In the genomic region with DNA sequence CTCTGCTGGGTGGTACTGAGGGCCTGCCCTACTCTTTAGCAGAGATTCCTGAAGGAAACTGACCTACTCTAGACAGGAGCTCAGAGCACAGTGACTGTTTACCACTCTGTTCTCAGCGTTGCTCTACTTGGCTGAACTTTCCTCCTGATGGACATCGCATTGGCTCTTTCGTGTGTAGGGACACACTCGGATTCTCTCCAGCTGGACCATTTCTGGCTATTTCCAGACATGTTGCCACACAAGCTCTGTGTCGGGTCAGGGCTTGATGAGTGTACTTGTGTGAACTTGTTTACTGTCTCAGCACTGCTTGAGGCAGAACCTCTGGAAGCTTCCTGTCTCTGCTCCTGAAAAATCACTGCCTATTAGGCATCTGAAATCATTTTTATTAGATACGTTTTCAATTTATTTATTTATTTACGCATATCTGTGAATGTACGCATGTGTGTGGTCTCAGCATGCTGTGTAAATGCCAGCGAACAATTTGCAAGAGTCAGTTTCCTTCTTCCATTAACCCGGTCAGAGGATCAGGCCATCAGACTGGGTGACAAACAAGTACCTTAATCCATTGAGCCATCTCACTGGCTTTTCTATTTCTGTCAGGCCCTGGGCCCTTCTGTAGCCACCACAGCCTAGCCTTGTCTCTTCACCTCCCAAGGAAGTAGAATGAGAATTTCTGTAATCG, we compare ENCODE assay signal across 9 mouse cellular contexts.
DNase-seq lines count a peak whose midpoint lies in the region; ATAC-seq and TF ChIP-seq lines count a peak whose summit lies in the region.
"Had no signal": no experiment of that assay in that cellular context is flagged by ENCODE, and none has a peak within 500 bp of the region (broad histone marks: within the 10 kb centered on the region; RNA-seq: fewer than 3 reads in every experiment).

No protein-coding gene starts in this region.

- no peak overlapping the region for H3K4me3 ChIP-seq in stomach, postnatal 0 days (ENCODE audit: low read depth, low read length)
- H3K4me3 ChIP-seq in hindbrain, embryonic 11.5 days (ENCODE audit: low read depth, low read length): no peak overlapping the region
- H3K4me3 ChIP-seq in midbrain, embryonic 15.5 days: no peak overlapping the region
- H3K4me3 ChIP-seq in midbrain, embryonic 13.5 days (replicated peaks): no peak overlapping the region

- peak overlapping the region; percentile 36; the same call in 1 of the 2 replicates for H3K27ac ChIP-seq in stomach, postnatal 0 days (replicated peaks)
- H3K27ac ChIP-seq in hindbrain, embryonic 11.5 days (ENCODE audit: low read depth, low read length): no peak overlapping the region
- no peak overlapping the region for H3K27ac ChIP-seq in midbrain, embryonic 15.5 days
- H3K27ac ChIP-seq in midbrain, embryonic 13.5 days: no peak overlapping the region

- intact Hi-C loops in heart, postnatal 36 days (cut with DNase I): no loop called here

- H3K4me2 ChIP-seq in stomach, postnatal 0 days (replicated peaks; ENCODE audit: low read depth): no peak overlapping the region
- H3K4me2 ChIP-seq in hindbrain, embryonic 11.5 days (replicated peaks; ENCODE audit: low read depth, low read length): no peak overlapping the region
- no peak overlapping the region for H3K4me2 ChIP-seq in midbrain, embryonic 15.5 days
- H3K4me2 ChIP-seq in midbrain, embryonic 13.5 days (replicated peaks): no peak overlapping the region

- no peak overlapping the region for H3K9ac ChIP-seq in stomach, postnatal 0 days (ENCODE audit: low read length)
- H3K9ac ChIP-seq in hindbrain, embryonic 11.5 days (ENCODE audit: low read depth, low read length): no peak overlapping the region
- no peak overlapping the region for H3K9ac ChIP-seq in midbrain, embryonic 15.5 days
- no peak overlapping the region for H3K9ac ChIP-seq in midbrain, embryonic 13.5 days (replicated peaks)

- no peak for TF ChIP-seq CTCF in stomach, postnatal 0 days (IDR thresholded peaks at IDR 0.05; ENCODE audit: low read depth)

- peak; percentile 77 for DNase-seq in urinary bladder, postnatal 14 days (ENCODE audit: low spot score)
- DNase-seq in urinary bladder, adult 2 months (ENCODE audit: low spot score): no peak
- peak; percentile 30 to 35 for DNase-seq in heart, postnatal 36 days
- peak; percentile 35 to 66 for DNase-seq in kidney, postnatal 4 days
- no peak for DNase-seq in stomach, postnatal 0 days (ENCODE audit: low spot score)
- no peak for DNase-seq in hindbrain, embryonic 11.5 days (ENCODE audit: low spot score)

- no peaks in the 10 kb centered on the region for H3K36me3 ChIP-seq in stomach, postnatal 0 days (ENCODE audit: control insufficient read depth, insufficient read depth, low read length)
- no peaks in the 10 kb centered on the region for H3K36me3 ChIP-seq in hindbrain, embryonic 11.5 days (ENCODE audit: control insufficient read depth, insufficient read depth, low read length)
- H3K36me3 ChIP-seq in midbrain, embryonic 15.5 days (replicated peaks): no peaks in the 10 kb centered on the region
- H3K36me3 ChIP-seq in midbrain, embryonic 13.5 days: no peaks in the 10 kb centered on the region

- no peaks in the 10 kb centered on the region for H3K27me3 ChIP-seq in stomach, postnatal 0 days (ENCODE audit: control insufficient read depth, insufficient read depth, low read length)
- no peaks in the 10 kb centered on the region for H3K27me3 ChIP-seq in hindbrain, embryonic 11.5 days (ENCODE audit: control insufficient read depth, insufficient read depth, low read length)
- H3K27me3 ChIP-seq in midbrain, embryonic 15.5 days (replicated peaks): no peaks in the 10 kb centered on the region
- H3K27me3 ChIP-seq in midbrain, embryonic 13.5 days: no peaks in the 10 kb centered on the region

- peak; percentile 80 for ATAC-seq in stomach, postnatal 0 days (ENCODE audit: low FRiP score, low TSS enrichment)
- no peak for ATAC-seq in hindbrain, embryonic 11.5 days (ENCODE audit: low FRiP score)
- ATAC-seq in midbrain, embryonic 15.5 days (replicated peaks): no peak
- no peak for ATAC-seq in midbrain, embryonic 13.5 days
- ATAC-seq: activated CD4-positive, CD25-positive, alpha-beta regulatory T cell, adult 4 months had no signal

- H3K4me1 ChIP-seq in stomach, postnatal 0 days (replicated peaks; ENCODE audit: control insufficient read depth, insufficient read depth): no peaks in the 10 kb centered on the region
- H3K4me1 ChIP-seq in hindbrain, embryonic 11.5 days (replicated peaks; ENCODE audit: control insufficient read depth, insufficient read depth, low read length): no peaks in the 10 kb centered on the region
- H3K4me1 ChIP-seq in midbrain, embryonic 15.5 days: peaks cover 14% of the 10 kb centered on the region
- peaks cover 9% of the 10 kb centered on the region for H3K4me1 ChIP-seq in midbrain, embryonic 13.5 days (replicated peaks)

- H3K9me3 ChIP-seq in stomach, postnatal 0 days (ENCODE audit: control insufficient read depth, low read length): no peaks in the 10 kb centered on the region
- H3K9me3 ChIP-seq in hindbrain, embryonic 11.5 days (ENCODE audit: control insufficient read depth, low read length): no peaks in the 10 kb centered on the region
- H3K9me3 ChIP-seq in midbrain, embryonic 15.5 days: no peaks in the 10 kb centered on the region
- no peaks in the 10 kb centered on the region for H3K9me3 ChIP-seq in midbrain, embryonic 13.5 days

- 53% methylated on average over 11 of the region's 11 CpGs for WGBS in stomach, postnatal 0 days
- WGBS in hindbrain, embryonic 11.5 days: 88% methylated on average over 11 of the region's 11 CpGs
- 88% methylated on average over 11 of the region's 11 CpGs for WGBS in midbrain, embryonic 15.5 days
- 86% methylated on average over 11 of the region's 11 CpGs for WGBS in midbrain, embryonic 13.5 days

- TF ChIP-seq EP300 in stomach, postnatal 0 days (optimal IDR thresholded peaks at IDR 0.05): no peak

Comparison
In these comparisons a context has a peak if more than half of its experiments do, and no peak if none do; other contexts are left out.
1. DNase-seq: peak in urinary bladder, postnatal 14 days (single experiment), heart, postnatal 36 days (2 of 2) and kidney, postnatal 4 days (2 of 2); none in urinary bladder, adult 2 months (single experiment), stomach, postnatal 0 days (single experiment) and hindbrain, embryonic 11.5 days (single experiment).